Mouse (Mus musculus) neutrophil, adult 59 days (primary cell): ENCODE results near the gene Arr3. TPM values are rescaled to one million over a fixed set of nuclear protein-coding genes. Genes with fewer than 3 reads are reported as not detected.

ENCODE experiments used
- total RNA-seq, 2 experiments: library from RNA; stranded (reverse); gene quantifications; 1 replicate in 1 of 2; 2 replicates in 1 of 2; pipeline ENCODE4 v1.2.4; 2023

Arr3 gene
- not detected for total RNA-seq

DNA sequence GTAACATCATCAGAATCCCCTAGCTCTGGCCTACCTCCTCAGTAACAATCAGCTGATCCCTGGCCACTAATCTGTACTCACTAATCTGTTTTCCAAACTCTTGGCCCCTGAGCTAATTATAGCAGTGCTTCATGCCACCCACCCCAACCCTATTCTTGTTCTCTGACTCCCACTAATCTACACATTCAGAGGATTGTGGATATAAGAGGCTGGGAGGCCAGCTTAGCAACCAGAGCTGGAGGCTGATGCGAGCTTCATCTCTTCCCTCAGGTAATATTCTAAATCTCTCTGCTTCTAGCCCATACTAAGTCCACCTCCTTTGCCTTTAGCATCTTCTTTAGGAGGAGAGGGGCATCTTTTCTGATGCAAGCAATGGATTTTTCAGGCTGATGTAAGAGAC, at the start of gene Arr3:
Gene Arr3 (plus strand): TSS at position 184 of the 400 bp plus-strand sequence.

DNA sequence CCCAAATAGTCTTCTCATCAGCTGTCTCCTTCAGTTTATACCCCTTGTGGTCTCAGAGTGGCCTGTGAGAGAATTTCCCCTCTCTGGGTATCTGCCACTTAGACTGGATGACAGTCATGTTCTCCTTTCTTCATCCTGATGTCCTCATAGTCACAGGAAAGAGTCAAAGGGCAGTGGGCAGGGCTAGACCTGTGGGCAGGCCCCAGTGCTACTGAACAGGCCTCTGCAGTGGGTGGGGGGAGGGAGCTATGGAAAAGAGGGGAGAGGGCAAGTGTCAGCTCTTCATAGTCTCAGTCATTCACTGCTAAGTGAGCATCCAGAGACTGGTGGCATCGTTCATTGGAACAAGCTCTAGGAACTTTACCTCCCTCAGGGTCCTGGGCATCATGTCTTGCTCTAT, 33.3 kb upstream of the Arr3 start, which contains the start of gene Awat1:
Gene Awat1 (plus strand): TSS at position 301 of the 400 bp plus-strand sequence.

DNA sequence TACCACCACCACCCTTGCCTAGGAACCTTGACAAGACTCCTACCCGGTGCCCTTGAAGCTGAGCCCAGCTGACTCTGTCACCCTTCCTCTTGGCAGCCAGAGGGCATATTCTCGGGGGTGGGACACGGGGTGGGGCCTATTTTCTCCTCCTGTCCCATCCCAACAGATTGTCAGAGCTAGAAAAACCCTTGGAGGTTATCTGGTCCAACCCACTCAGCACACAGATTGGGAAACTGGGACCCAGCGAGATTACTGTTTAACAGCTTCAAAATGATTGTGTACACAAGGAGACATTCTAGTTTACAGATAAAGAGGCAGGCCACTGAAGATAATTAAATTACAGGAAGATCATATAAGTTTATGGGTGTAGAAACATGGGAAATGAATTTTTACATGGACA, 10.5 kb upstream of the Arr3 start, which contains the start of gene P2ry4:
Gene P2ry4 (minus strand): TSS at position 79 of the 400 bp plus-strand sequence.

DNA sequence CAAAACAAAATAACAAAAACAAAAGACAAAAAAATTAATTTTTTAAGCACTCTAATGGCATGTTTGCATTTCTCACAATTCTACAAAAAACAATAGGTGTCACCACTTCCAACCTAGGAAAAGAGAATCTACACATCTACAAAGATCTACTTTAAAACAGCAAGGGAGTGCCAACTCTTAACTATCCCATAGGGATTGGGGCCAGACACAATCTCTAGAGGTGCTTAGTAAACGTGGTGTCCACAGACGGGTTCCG, 20.2 kb downstream of the Arr3 start, which contains the start of gene Kif4:
Gene Kif4 (plus strand): TSS at position 192 of the 256 bp plus-strand sequence.

DNA sequence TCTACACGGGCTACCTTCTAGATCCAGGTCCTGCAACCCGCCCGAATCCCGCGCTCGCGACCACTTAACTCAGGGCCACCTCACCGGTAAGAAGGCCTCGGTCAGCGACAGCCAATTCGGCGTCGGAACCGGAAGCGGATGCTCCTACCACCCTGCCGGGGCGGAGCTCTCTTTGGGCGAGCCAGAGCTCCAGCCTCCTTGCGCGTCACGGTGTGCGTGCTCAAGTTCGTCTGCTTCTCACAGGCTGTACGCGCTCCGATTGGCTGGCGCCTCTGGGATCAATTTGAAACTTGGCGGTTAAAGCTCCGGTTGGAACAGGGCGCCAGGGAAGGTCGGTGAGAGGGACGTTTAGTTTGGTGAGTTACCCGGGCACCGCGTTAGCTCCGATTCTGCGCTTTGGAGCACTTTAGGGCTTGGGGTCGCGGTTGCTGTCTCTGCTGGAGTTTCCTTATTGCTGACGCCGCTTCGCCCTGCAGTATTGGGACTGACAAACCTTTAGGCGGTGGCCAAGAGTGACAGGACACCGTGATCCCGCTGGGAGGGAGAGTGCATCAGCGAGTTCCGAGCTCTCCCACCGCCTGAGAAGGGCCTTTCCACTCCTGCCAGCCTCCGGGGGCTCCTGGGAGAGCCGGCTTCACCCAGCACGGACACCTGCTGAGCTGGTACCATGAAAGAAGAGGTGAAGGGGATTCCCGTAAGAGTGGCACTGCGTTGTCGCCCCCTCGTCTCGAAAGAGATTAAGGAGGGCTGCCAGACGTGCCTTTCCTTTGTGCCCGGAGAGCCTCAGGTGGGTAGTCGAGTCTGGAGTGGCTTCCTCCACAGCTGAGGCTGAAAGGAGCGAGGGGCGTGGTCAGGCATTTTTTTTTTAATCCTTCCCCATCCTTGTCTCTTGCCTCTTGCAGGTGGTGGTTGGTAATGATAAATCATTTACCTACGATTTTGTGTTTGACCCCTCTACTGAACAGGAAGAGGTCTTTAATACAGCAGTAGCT, 20.8 kb downstream of the Arr3 start, which contains the start of gene Pdzd11:
Gene Pdzd11 (minus strand): TSS at position 767 of the 992 bp plus-strand sequence.

Other genes starting within 250 kb of the Arr3 start
- not detected for gene Otud6a, start 176.5 kb upstream of the Arr3 start, total RNA-seq
- gene Awat2, start 162.8 kb upstream of the Arr3 start, total RNA-seq, result not detected
- gene Igbp1, start 111.2 kb upstream of the Arr3 start, total RNA-seq, result 10 to 100 TPM; 31.5 to 32.9 TPM
- gene Dgat2l6, start 80.7 kb upstream of the Arr3 start, total RNA-seq, result under 1 TPM in 1 of 2 experiments, not detected in 1; 0.29 TPM
- 1 to 10 TPM in 1 of 2 experiments, under 1 TPM in 1; 0.44 to 1.1 TPM for gene Awat1, start 33.2 kb upstream of the Arr3 start, total RNA-seq
- not detected for gene P2ry4, start 10.6 kb upstream of the Arr3 start, total RNA-seq
- 10 to 100 TPM; 21.9 to 24.5 TPM for gene Kif4, start 20.2 kb downstream of the Arr3 start, total RNA-seq
- 10 to 100 TPM; 18.6 to 25.1 TPM for gene Pdzd11, start 21.1 kb downstream of the Arr3 start, total RNA-seq
- under 1 TPM; 0.18 to 0.77 TPM for gene Gdpd2, start 124.4 kb downstream of the Arr3 start, total RNA-seq
- 1 to 10 TPM in 1 of 2 experiments, under 1 TPM in 1; 0.75 to 1.6 TPM for gene Dlg3, start 162.2 kb downstream of the Arr3 start, total RNA-seq